Mouse (Mus musculus): ENCODE measurements around the gene Iapp. TPM values are rescaled to one million over a fixed set of nuclear protein-coding genes. Genes with fewer than 3 reads are reported as not detected.
"Not testable (repeated sequence)": the region's sequence is repeated elsewhere in the genome, so short reads cannot be mapped to it uniquely, and the experiment has no call there.

Gene Iapp
- polyA plus RNA-seq (2012; rRNA removed) = not detected in 2 replicates

DNA sequence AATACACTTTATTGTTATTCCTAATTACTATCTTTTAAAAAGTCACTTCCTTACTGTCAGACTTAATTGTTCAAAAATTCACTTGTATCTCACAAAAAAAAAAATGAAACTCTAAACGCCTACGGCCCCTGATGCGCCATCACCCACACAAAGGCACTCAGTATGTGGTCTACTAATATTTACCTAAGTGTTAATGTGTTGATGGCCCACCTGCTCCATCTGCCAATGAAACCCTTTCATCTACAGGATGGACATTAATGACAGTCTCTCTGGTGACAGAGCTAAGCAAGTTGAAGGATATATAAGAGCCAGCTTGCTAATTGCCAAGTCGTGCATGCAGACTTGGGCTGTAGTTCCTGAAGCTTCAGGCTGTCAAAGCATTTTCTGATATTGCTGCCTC is at the start of gene Iapp:
Gene Iapp (plus strand): TSS at position 326 of the 400 bp plus-strand sequence.
- DNase-seq (ENCODE audit: low spot score) = no peak

DNA sequence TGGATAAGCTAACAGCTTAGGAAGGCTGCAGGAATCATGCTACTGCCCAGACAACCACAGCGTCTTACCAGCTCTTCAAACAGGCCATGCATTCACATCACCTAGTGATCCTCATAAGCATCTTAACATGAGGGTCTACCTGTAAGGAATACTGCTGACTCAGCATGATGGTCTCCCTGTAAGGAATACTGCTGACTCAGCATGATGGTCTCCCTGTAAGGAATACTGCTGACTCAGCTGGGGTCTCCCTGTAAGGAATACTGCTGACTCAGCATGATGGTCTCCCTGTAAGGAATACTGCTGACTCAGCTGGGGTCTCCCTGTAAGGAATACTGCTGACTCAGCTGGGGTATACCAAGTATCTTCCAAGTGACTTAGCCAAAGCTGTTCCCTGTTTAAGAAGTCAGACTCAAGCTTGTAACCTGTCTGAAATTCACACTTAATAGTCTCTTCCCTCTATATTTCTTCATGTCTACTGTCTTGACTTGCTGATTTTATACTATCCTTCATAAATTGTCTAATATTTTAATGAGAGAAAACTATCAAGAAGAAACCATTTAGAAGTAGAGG is 47.4 kb upstream of the Iapp start:
- not testable (repeated sequence) for DNase-seq (ENCODE audit: low spot score)

DNA sequence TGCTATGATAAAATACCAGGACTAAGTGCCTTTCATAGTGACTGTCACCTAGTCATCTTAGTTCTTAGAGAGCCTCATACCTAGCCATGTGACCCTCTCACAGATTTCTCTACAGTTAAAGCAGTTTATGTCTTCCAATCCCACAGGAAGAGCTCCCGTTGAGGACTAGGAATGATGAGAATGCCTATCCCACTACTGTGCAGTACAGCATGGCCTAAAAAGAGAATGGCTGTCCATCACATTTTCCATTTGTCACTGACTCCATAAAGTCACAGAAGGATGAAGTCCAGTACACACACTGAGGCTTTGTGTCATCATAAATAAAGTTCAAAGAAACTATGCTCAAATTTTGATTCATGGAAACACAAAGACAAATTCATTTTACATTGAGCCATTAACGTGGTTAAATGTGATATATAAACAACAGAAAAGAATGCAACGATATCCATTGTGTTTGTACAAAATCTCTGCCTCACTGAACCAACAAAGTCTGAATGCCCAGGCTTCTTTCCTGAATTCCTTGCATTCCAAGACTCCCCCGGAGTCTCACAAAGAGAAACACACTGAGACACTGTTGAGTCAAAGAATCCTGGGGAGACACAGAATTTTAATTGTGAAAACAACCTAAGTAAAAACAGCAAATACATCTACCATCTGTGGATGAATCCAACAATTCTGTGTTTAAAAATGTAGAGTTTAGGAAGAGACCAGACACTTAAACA is 22.3 kb upstream of the Iapp start:
- no peak for DNase-seq (ENCODE audit: low spot score)

DNA sequence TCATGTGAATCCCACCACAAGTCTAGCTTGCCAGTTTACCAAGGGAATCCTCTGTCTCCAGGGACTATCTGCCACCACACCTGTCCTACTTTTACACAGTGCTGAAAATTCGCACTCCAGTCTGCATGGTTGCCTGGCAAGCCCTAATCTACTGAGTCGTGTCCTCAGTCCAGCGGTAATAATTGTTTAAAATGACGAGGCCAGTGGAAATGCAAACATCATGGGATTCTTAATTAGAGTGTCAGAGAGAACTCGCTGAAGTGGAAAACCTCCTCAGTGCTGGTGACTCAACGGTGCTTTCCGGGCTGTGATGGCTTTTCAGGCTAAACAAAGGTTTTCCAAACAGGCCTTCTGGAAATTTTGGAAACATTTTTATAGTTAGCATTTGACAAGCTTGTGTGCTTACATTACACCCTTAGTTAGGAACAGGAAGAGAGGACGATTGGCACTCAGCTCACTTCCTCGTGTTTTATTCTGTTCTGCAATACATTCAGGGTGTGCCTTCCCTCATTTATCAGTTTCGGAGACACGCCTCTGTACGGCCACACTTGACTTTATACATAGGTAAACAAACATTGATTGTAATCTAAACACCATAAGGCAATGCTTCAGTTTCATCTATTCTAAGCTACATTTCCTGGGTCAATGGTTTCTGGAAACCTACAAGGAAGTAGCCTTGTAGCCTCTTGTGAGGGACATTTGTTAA is 8.7 kb upstream of the Iapp start:
- DNase-seq (ENCODE audit: low spot score) = no peak

DNA sequence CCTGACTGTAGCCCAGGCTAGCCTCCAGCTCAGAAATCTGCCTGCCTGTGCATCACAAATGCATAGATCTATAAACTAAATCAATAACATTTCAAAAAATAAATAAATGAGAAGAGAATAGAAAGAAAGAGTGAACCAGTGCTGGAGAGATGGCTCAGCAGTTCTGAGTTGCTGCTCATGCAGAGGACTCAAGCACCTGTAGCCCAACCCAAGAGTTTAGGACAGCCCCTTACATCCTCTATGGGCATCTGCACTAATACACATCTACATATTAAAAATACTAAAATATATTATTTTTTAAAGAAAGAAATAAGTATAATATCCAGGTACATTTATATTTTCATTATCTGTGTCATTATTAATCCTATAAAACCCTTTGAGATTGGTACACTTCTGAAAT is 6.9 kb downstream of the Iapp start:
- no peak for DNase-seq (ENCODE audit: low spot score)

DNA sequence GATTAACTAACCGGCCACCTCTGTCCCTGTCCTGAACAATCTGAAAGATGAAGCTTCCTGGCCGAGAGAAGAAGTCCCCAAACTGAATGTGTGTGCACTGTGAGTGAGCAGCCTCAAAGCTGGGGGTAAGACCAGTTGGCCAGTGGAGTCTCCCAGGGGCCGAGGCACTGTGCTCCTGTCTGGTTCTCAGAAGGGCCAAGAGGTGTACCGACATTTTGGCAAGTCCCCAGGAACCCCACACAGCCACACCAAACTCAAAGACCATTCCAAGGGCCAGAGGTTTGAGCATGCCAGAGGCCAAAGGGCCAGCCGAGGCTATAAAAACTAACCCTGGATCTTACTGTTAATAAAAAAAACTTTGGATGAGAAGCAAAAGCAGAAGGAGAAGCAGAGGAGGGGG is 16.1 kb downstream of the Iapp start:
- no peak for DNase-seq (ENCODE audit: low spot score)

DNA sequence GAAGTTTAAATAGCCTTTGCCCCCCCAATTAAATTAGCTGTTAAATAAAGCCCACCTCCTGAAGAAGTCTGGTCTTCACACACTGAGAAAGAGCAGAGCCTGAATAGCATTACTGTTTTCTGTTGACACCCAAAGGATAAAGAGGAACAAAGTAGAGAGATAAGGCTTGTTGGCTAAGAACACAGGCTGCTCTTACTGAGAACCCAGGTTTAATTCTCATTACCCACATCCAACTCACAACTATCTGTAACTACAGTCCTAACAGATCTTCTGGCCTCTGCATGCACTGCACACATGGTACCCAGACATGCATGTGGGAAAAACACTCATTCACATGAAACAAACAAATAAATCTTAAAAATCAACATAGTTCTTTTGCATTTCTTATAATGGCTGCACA is 18.9 kb downstream of the Iapp start:
- DNase-seq (ENCODE audit: low spot score) = no peak

DNA sequence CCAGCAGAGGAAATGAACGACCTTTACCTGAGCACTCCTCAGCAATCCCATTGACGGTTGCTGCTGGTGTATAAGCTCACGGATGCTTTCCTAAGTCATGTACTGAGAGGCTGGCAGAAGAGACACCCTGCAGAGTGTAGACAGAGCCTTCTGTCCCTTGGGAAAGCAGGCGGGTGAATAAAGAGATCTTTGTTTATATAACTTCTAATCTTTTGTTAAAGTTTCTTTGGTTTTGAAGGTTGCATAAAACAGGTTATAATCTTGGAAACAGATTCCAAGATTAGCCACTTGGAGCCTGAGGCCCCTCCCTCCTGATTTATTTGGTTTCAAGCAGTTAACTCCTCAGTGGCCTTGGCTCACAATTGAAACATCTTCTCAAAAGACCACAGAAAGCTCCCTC is 24.7 kb downstream of the Iapp start, which contains the start of gene Slco1a5:
Gene Slco1a5 (minus strand): TSS at position 101 of the 400 bp plus-strand sequence.
- no peak for DNase-seq (ENCODE audit: low spot score)

DNA sequence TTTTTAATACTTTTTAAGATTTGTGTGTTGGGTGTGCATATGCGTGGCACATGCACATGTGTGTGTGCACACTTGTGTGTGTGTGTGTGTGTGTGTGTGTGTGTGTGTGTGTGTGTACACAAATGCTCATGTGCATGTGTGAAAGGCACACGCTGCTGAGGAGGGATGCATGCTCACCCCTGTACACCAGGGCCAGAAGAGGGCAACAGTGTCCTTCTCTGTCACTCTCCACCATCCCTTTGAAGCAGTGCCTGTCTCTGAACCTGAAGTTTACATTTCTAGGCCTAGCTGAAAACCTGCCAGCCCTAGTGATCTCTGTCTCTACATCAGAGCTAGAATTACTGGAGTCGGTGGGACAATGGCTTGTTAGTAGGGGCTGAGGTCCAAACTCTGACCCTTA is 28.4 kb downstream of the Iapp start:
- no peak for DNase-seq (ENCODE audit: low spot score)

DNA sequence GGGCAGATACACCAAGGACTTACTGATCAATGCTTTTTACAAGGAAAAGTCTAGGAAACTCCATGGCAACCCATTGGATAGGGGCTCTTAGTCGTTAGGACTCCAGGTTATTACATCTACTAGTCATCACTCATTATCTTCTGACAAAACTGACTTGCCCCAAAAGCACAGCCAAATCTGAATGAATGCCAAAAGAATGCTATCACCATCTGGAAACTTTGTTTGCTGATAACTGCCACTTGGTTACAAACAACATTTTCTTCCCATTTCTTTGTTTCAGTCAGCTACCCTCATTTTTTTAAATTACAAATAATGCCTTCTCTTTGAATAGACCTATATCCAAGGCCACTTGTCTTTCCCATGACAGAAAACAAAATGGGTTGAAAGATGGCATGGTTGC is 31.0 kb downstream of the Iapp start:
- no peak for DNase-seq (ENCODE audit: low spot score)

DNA sequence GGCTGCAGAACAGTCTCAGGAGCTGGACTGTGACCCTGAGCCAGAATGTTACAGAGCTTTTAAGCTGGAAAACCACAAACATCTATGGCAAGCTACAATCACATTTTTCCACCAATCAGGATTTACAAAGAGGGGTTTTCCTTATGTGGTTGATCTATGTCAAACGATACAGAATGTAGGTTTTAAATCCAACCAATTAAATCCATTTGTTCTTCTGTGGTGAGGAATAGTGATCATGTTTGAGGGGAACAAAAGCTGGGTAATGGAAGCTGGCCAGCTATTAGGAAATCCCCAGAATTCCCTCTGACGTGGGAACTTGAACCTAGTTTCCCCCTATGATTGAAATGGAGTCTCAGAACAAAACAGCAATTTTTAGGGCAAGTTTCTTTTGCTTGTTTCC is 40.7 kb downstream of the Iapp start:
- no peak for DNase-seq (ENCODE audit: low spot score)

DNA sequence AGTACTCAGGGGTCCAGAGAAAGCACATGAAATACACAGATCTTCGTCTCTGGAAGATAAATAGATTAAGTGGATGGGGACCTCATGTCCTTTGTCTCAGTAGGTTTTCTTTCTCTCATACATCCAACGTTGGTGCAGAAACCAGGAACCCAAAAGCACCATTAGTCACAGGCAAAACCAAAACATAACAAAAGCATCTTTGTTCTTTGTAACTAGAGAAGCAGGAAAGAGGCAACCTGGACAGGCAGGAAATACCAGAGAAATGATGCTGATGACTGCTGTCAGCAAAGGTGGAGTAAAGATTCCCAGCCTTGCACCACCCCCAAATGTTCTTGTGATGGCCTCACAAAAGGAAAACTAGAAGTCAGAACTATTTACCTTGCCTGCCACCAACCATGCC is 41.4 kb downstream of the Iapp start:
- DNase-seq (ENCODE audit: low spot score) = no peak

DNA sequence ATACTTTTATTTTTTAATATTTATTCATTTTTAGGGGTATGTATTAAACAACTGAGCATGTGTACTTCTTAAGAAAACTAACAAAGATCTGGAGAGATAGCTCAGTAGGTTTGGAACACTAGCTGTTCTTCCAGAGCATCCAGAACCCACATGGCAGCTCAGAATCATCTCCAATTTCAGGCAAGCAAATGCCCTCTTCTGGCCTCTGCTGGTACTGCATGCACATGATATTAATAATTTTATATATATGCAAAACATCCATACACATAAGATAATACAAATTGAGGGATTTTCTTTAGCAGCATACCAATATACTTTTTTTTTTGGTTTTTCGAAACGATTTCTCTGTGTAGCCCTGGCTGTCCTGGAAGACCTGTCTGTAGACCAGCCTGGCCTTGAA is 45.3 kb downstream of the Iapp start:
- no peak for DNase-seq (ENCODE audit: low spot score)

DNA sequence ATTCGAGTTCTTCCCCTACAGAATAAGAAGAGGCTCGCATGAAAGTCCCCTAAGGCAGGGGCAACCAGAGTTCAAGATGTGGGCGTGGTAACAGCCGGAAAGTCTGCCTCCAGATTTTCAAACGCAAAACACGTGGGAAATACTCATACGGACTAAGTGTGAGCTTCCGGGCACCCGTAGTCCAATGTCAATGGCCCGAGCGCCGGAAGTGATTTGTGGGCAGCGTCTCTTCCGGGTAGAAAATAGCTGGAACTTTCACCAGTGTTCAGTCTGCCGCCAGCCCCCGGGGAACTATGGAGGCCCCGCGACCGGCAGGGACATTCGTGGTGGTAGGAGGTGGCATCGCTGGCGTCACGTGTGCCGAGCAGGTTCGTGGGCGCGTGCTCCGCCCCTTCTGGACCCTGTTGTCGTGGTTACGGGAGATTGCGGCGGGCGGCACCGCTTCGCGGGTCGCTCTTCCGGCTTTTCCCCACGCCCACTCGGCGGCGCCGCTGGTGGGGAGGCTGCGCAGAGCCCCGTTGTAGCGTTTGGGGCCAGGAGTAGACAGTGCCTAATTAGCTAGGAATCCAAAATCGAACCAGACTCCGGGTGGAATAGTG is 47.3 kb downstream of the Iapp start, which contains the start of gene Pyroxd1:
Gene Pyroxd1 (plus strand): TSS at position 215 of the 599 bp plus-strand sequence.
- peak; percentile 72 for DNase-seq (ENCODE audit: low spot score)

DNA sequence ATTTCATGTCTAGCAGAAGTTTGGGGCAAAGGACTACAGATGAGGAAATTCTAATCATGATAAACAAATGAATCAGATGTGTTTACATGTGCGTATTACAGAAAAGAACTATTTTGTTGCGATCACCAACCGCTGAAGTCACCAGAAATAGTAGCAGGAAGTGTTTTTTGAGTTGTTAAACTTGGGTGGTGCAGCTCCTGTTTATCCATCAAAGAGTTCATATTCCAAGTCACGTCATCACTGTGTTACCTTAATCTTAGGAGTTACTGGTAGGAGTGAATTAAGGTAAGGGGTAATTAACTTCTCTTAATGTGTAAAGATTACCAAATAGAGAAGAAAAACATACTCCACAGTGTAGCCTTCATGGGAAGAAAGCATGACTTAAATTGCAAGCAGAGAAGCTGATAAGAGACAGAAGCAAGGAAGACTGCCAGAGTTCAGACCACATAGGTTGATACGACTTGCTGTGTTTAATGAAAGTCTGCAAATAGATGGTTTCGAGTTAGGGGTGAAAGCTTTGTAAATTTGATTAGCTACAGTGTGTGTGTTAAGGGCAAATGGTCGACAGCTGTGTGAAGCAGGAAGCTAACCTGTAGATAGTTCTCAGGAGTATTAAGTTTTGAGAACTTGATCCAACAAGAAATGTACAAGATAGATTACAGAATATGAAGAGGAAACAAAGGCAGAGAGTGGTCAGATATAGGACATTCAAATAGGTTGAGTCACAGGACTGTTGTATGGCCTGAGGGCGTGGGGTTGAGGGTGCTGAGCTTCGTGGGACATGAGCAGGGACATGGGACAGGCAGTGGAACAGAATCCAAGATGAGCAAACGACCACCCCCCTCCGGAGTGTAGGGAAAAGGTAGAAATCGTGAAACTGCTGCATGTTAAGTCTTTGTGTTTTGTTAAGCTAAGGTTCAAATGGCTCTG is 48.2 kb downstream of the Iapp start:
- no peak for DNase-seq (ENCODE audit: low spot score)

DNA sequence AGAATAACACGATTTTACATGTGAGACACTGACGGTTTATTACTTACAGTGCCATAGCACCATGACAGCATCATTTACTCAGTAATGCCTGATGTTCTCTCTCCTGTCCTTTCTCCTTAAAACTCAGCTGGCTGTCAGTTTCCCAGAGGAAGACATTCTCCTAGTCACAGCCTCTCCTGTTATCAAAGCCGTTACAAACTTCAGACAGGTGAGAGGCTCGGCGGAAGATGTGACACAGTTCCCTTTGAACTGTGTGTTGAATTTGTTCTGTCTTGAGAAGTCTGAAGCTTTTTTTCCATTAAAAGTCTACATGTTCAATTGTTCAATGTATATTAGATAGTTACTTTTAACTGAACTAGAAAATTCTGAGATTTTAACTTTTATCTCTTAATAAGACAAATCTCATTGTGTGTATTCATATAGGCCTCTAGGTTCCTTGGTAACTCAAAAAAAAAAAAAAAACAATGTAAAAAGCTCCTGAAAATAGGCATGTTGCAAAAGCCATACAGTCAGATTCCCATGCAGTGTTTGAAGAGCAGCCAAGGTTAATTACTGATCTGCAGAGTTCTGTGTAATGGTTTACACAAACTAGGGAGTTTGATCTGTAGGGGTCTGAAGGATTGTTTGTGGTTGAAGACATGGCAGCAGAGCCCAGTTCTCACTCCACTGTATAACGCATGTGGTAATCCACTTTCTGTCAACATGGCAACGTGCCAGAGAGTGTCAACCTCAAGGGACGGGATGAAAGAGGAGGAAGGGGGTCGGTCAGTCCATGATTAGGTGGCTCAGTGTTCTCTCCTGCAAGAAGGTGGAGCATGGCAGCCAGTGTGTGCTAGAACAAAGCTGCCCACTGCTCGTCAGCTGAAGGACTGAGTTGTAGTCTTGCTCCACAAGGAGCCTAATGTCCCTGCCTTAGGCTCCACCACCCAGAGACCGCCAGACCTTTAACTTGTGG is 49.5 kb downstream of the Iapp start:
- DNase-seq (ENCODE audit: low spot score) = no peak

DNA sequence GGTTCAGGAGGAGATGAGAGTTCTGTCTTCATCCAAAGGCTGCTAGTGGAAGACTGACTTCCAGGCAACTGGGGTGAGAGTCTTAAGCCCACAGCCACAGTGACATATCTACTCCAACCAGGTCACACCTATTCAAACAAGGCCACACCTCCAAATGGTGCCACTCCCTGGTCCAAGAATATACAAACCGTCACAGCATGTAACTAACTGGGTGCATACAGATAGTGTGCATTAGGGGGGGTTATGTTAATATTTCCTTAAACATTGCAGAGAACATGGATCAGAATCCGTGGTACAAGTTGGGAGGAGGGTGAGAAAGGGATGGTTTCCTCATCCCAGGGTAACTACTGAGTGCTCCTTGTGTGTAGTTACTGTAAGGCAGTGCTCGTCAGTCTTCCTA is 53.9 kb downstream of the Iapp start:
- DNase-seq (ENCODE audit: low spot score) = not testable (repeated sequence)

Measured in urinary bladder, adult 2 months (tissue).